Mouse (Mus musculus): ENCODE results near the gene Angpt4. TPM values are rescaled to one million over a fixed set of nuclear protein-coding genes. Genes with fewer than 3 reads are reported as not detected.

Angpt4 gene
- polyA plus RNA-seq, 1 experiment from 2014 or later = 0.48 TPM

- 84% methylated on average over 5 of the region's 5 CpGs for WGBS
- no peak for DNase-seq (ENCODE audit: low spot score)
- peaks cover 42% of the 10 kb centered on the region for H3K4me1 ChIP-seq
- H3K27ac ChIP-seq = no peak overlapping the region; the same call in 1 of the 2 replicates
- no peaks in the 10 kb centered on the region for H3K36me3 ChIP-seq
- no peaks in the 10 kb centered on the region for H3K27me3 ChIP-seq (ENCODE audit: low read depth, poor library complexity, severe bottlenecking)
- no peak overlapping the region for H3K4me3 ChIP-seq
- H3K9me3 ChIP-seq (replicated peaks) = no peaks in the 10 kb centered on the region
These were observed 15.1 kb upstream of the Angpt4 start for GRCm38 (mm10) chr2:151895911-151896310.

GRCm38 (mm10) chr2:151898106-151898505 lies 12.9 kb upstream of the Angpt4 start:
- Histone ChIP-seq H3K9me3 (replicated peaks) (no peaks in the 10 kb centered on the region), H3K27ac (no peak overlapping the region), H3K27me3 (ENCODE audit: low read depth, poor library complexity, severe bottlenecking) (no peaks in the 10 kb centered on the region), H3K4me3 (no peak overlapping the region), H3K36me3 (no peaks in the 10 kb centered on the region), H3K4me1 (peaks cover 23% of the 10 kb centered on the region)
- no peak for DNase-seq (ENCODE audit: low spot score)
- WGBS = 85% methylated on average over 1 of the region's 1 CpGs

GRCm38 (mm10) chr2:151900845-151901244 lies 10.2 kb upstream of the Angpt4 start:
- Histone ChIP-seq H3K4me3 (no peak overlapping the region), H3K27ac (no peak overlapping the region)
- WGBS = 45% methylated on average over 4 of the region's 4 CpGs

GRCm38 (mm10) chr2:151903267-151903666 lies 7.7 kb upstream of the Angpt4 start:
- 93% methylated on average over 6 of the region's 6 CpGs for WGBS
- H3K4me1 ChIP-seq = 0 out of 2 replicates have a peak, but pooled peaks cover 2% of the 10 kb centered on the region
- H3K4me3 ChIP-seq = no peak overlapping the region
- no peaks in the 10 kb centered on the region for H3K36me3 ChIP-seq
- no peak overlapping the region for H3K27ac ChIP-seq
- DNase-seq (ENCODE audit: low spot score) = no peak
- no peaks in the 10 kb centered on the region for H3K9me3 ChIP-seq (replicated peaks)
- H3K27me3 ChIP-seq (ENCODE audit: low read depth, poor library complexity, severe bottlenecking) = no peaks in the 10 kb centered on the region

More at GRCm38 (mm10) chr2:151900845-151901244, 10.2 kb upstream of the Angpt4 start:
- Histone ChIP-seq H3K27me3 (ENCODE audit: low read depth, poor library complexity, severe bottlenecking) (no peaks in the 10 kb centered on the region), H3K4me1 (0 out of 2 replicates have a peak, but pooled peaks cover 3% of the 10 kb centered on the region), H3K36me3 (no peaks in the 10 kb centered on the region), H3K9me3 (replicated peaks) (no peaks in the 10 kb centered on the region)
- DNase-seq (ENCODE audit: low spot score) = no peak

GRCm38 (mm10) chr2:151903933-151904332 lies 7.1 kb upstream of the Angpt4 start:
- 81% methylated on average over 4 of the region's 4 CpGs for WGBS
- no peak overlapping the region for H3K4me3 ChIP-seq
- H3K27me3 ChIP-seq (ENCODE audit: low read depth, poor library complexity, severe bottlenecking) = no peaks in the 10 kb centered on the region

GRCm38 (mm10) chr2:151904636-151905035 lies 6.4 kb upstream of the Angpt4 start:
- peak overlapping the region; percentile 25; the same call in 1 of the 2 replicates for H3K27ac ChIP-seq
- DNase-seq (ENCODE audit: low spot score) = no peak
- H3K36me3 ChIP-seq = no peaks in the 10 kb centered on the region
- no peaks in the 10 kb centered on the region for H3K4me1 ChIP-seq
- WGBS = 65% methylated on average over 3 of the region's 3 CpGs
- no peak overlapping the region for H3K4me3 ChIP-seq
- H3K27me3 ChIP-seq (ENCODE audit: low read depth, poor library complexity, severe bottlenecking) = no peaks in the 10 kb centered on the region
- no peaks in the 10 kb centered on the region for H3K9me3 ChIP-seq (replicated peaks)

More at GRCm38 (mm10) chr2:151903933-151904332, 7.1 kb upstream of the Angpt4 start:
- H3K4me1 ChIP-seq = no peaks in the 10 kb centered on the region
- no peak overlapping the region for H3K27ac ChIP-seq
- H3K36me3 ChIP-seq = no peaks in the 10 kb centered on the region
- H3K9me3 ChIP-seq (replicated peaks) = no peaks in the 10 kb centered on the region
- no peak for DNase-seq (ENCODE audit: low spot score)

GRCm38 (mm10) chr2:151907020-151907419 lies 4.0 kb upstream of the Angpt4 start:
- 83% methylated on average over 2 of the region's 2 CpGs for WGBS
- Histone ChIP-seq H3K36me3 (no peaks in the 10 kb centered on the region), H3K4me1 (peaks cover 21% of the 10 kb centered on the region), H3K27ac (no peak overlapping the region), H3K9me3 (replicated peaks) (no peaks in the 10 kb centered on the region), H3K27me3 (ENCODE audit: low read depth, poor library complexity, severe bottlenecking) (no peaks in the 10 kb centered on the region), H3K4me3 (no peak overlapping the region)
- DNase-seq (ENCODE audit: low spot score) = no peak

- H3K27ac ChIP-seq = no peak overlapping the region
- H3K27me3 ChIP-seq (ENCODE audit: low read depth, poor library complexity, severe bottlenecking) = no peaks in the 10 kb centered on the region
- H3K4me1 ChIP-seq = peaks cover 29% of the 10 kb centered on the region
- WGBS = 77% methylated on average over 3 of the region's 3 CpGs
- H3K9me3 ChIP-seq (replicated peaks) = no peaks in the 10 kb centered on the region
- DNase-seq (ENCODE audit: low spot score) = no peak
- H3K4me3 ChIP-seq = no peak overlapping the region
- H3K36me3 ChIP-seq = no peaks in the 10 kb centered on the region
These were observed 1.6 kb upstream of the Angpt4 start for GRCm38 (mm10) chr2:151909386-151909785.

GRCm38 (mm10) chr2:151910498-151910897 lies 512 bp upstream of the Angpt4 start:
- 56% methylated on average over 5 of the region's 5 CpGs for WGBS
- H3K4me1 ChIP-seq = peaks cover 34% of the 10 kb centered on the region
- no peaks in the 10 kb centered on the region for H3K36me3 ChIP-seq
- no peak for DNase-seq (ENCODE audit: low spot score)
- H3K27me3 ChIP-seq (ENCODE audit: low read depth, poor library complexity, severe bottlenecking) = no peaks in the 10 kb centered on the region
- H3K9me3 ChIP-seq (replicated peaks) = no peaks in the 10 kb centered on the region
- no peak overlapping the region for H3K4me3 ChIP-seq
- peak overlapping the region; percentile 77 for H3K27ac ChIP-seq

- Histone ChIP-seq H3K9me3 (replicated peaks) (no peaks in the 10 kb centered on the region), H3K36me3 (no peaks in the 10 kb centered on the region), H3K4me3 (no peak overlapping the region), H3K27me3 (ENCODE audit: low read depth, poor library complexity, severe bottlenecking) (no peaks in the 10 kb centered on the region), H3K27ac (peak overlapping the region; percentile 77), H3K4me1 (peaks cover 46% of the 10 kb centered on the region)
- no peak for DNase-seq (ENCODE audit: low spot score)
- WGBS = 89% methylated on average over 3 of the region's 3 CpGs
These were observed 741 bp downstream of the Angpt4 start for GRCm38 (mm10) chr2:151911751-151912150.

- DNase-seq (ENCODE audit: low spot score) = no peak
- H3K4me3 ChIP-seq = no peak overlapping the region
- no peaks in the 10 kb centered on the region for H3K9me3 ChIP-seq (replicated peaks)
- WGBS = 79% methylated on average over 5 of the region's 5 CpGs
- no peaks in the 10 kb centered on the region for H3K27me3 ChIP-seq (ENCODE audit: low read depth, poor library complexity, severe bottlenecking)
- no peaks in the 10 kb centered on the region for H3K36me3 ChIP-seq
- no peak overlapping the region for H3K27ac ChIP-seq
- peaks cover 64% of the 10 kb centered on the region for H3K4me1 ChIP-seq
These were observed 3.1 kb downstream of the Angpt4 start for GRCm38 (mm10) chr2:151914120-151914519.

- H3K4me1 ChIP-seq = peaks cover 69% of the 10 kb centered on the region
- H3K9me3 ChIP-seq (replicated peaks) = no peaks in the 10 kb centered on the region
- H3K36me3 ChIP-seq = no peaks in the 10 kb centered on the region
- no peak overlapping the region for H3K4me3 ChIP-seq
- no peak for DNase-seq (ENCODE audit: low spot score)
- H3K27ac ChIP-seq = no peak overlapping the region
- 18% methylated on average over 2 of the region's 2 CpGs for WGBS
- H3K27me3 ChIP-seq (ENCODE audit: low read depth, poor library complexity, severe bottlenecking) = 0 out of 2 replicates have a peak, but pooled peaks cover 4% of the 10 kb centered on the region
These were observed 4.1 kb downstream of the Angpt4 start for GRCm38 (mm10) chr2:151915111-151915510.

GRCm38 (mm10) chr2:151916061-151916831 lies 5.2 kb downstream of the Angpt4 start:
- DNase-seq (ENCODE audit: low spot score) = no peak
- H3K36me3 ChIP-seq = no peaks in the 10 kb centered on the region
- peaks cover 64% of the 10 kb centered on the region for H3K4me1 ChIP-seq
- peak overlapping the region; percentile 78 for H3K27ac ChIP-seq
- WGBS = 56% methylated on average over 13 of the region's 13 CpGs
- no peak overlapping the region for H3K4me3 ChIP-seq
- 0 out of 2 replicates have a peak, but pooled peaks cover 4% of the 10 kb centered on the region for H3K27me3 ChIP-seq (ENCODE audit: low read depth, poor library complexity, severe bottlenecking)
- H3K9me3 ChIP-seq (replicated peaks) = no peaks in the 10 kb centered on the region

Measured in limb, embryonic 10.5 days (tissue).